ENCODE assay signal across 8 mouse cellular contexts in genomic region chr10:82178257-82179064, GRCm38 (mm10). TPM values are rescaled to one million over a fixed set of nuclear protein-coding genes. Genes with fewer than 3 reads are reported as not detected.
DNase-seq lines count a peak whose midpoint lies in the region; ATAC-seq and TF ChIP-seq lines count a peak whose summit lies in the region.

No protein-coding gene starts in this region.

- peak overlapping the region; percentile 87 for H3K27ac ChIP-seq in cortical plate, adult 2 months (ENCODE audit: insufficient read depth, low read length)

- TF ChIP-seq CTCF in cortical plate, adult 2 months (IDR thresholded peaks at IDR 0.05; ENCODE audit: extremely low read depth, insufficient read depth, low read length) = no peak

- peak; percentile 66 to 67 for DNase-seq in adrenal gland, adult 18-20 months (ENCODE audit: low spot score in 2 of 2)
- peak; percentile 75 for DNase-seq in gastrocnemius, postnatal 14 days
- peak; percentile 90 for DNase-seq in induced T-regulatory cell, adult 2 months (ENCODE audit: low read depth)
- DNase-seq in left cerebral cortex, adult 8-10 months (ENCODE audit: low spot score in 2 of 2) = peak; percentile 74 to 87
- peak; percentile 86 to 88 for DNase-seq in right cerebral cortex, adult 2 months (ENCODE audit: low spot score in 2 of 2)
- peak; percentile 60 for DNase-seq in urinary bladder, postnatal 25 days (ENCODE audit: low spot score)

- peak; percentile 91 for TF ChIP-seq POLR2A in cortical plate, adult 2 months (IDR thresholded peaks at IDR 0.05; ENCODE audit: extremely low read depth, insufficient read depth, low read length)

- peak overlapping the region; percentile 71 for H3K4me3 ChIP-seq in cortical plate, adult 2 months (ENCODE audit: insufficient read depth, low read length)

- peak; percentile 89 for ATAC-seq in megakaryocyte, adult 5-6 weeks (ENCODE audit: poor library complexity, severe bottlenecking)

- H3K4me1 ChIP-seq in cortical plate, adult 2 months (ENCODE audit: control insufficient read depth, insufficient read depth, low read length) = peaks cover 2% of the 10 kb centered on the region; the same call in 1 of the 2 replicates

- intact Hi-C loops in gastrocnemius, postnatal 14 days (cut with DNase I; ENCODE audit: low total_unique reads) = loop anchor here (10.0 kb wide), 1 partner anchor 554 kb away; the partner anchor contains the start of genes Ankrd24 and Sirt6

RNA-seq across cellular contexts. Expression of gene AU041133, which starts 50.6 kb away (rescaled TPM):
- total RNA-seq in adrenal gland, adult 18-20 months (2021) = 1 to 10 TPM; 2.4 to 2.9 TPM
- polyA plus RNA-seq in cortical plate, adult 2 months (2012; rRNA removed) = 3.2 and 3.4 TPM in 2 replicates
- 1 to 10 TPM; 1.9 to 2.0 TPM for total RNA-seq in gastrocnemius, postnatal 14 days (2021)
- 10 to 100 TPM in 1 of 4 experiments, 1 to 10 TPM in 3; 7.9 to 10.3 (median 8.3) TPM for total RNA-seq in left cerebral cortex, adult 8-10 months (2022)
- total RNA-seq in megakaryocyte, adult 5-6 weeks (2015) = 4.6 and 5.4 TPM in 2 replicates
- total RNA-seq in megakaryocyte, adult 5-6 weeks (2017) = 2.2 and 3.5 TPM in 2 replicates

Comparison
In these comparisons a context has a peak if more than half of its experiments do, and no peak if none do; other contexts are left out.
1. Peak in every context shown above with its lines: DNase-seq, ATAC-seq, H3K4me3 ChIP-seq and H3K27ac ChIP-seq.